Mouse (Mus musculus) E14TG2a.4 (cell line): ENCODE data around the gene Fbn1.

Experiments used
- CTCF ChIP-seq: conservative IDR thresholded peaks from 2 replicates; pipeline ENCODE4 v1.5.1; 2014; ENCODE audit warnings: low read length
- NANOG ChIP-seq: IDR thresholded peaks from 2 replicates; pipeline ENCODE4 v1.6.1; 2014; ENCODE audit warnings: borderline replicate concordance, low read length, mixed read lengths
- POU5F1 ChIP-seq: IDR thresholded peaks from 2 replicates; pipeline ENCODE4 v1.6.1; 2014; ENCODE audit warnings: low read length, borderline replicate concordance

DNA sequence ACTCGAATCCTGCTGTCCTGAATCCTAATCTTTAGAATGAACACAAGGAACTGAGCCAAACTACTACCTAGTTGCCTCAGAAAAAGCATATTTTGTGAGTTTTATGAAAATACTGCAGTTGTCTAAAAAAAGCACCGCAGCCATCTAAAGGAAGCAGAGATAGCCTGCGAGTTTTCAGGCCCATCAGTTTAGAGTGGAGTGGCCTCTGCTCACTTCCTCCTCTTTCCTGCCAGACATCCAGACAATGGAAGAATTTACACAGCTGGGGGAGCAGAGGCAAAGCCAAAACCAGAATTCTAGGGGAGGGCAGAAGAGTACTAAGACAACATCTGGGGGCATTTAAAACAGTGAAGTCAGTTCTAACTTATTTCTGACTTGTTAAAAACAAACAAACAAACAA is 96.0 kb downstream of the Fbn1 start:
- TF ChIP-seq NANOG (no peak), POU5F1 (no peak), CTCF (no peak)
